Mouse (Mus musculus) intestine, embryonic 16.5 days (tissue): Measurements from ENCODE around the gene Gm11020. TPM values are rescaled to one million over a fixed set of nuclear protein-coding genes. Genes with fewer than 3 reads are reported as not detected.

Experiments
- ATAC-seq: fragments of 200-750 bp; cut with Nextera tagmentation; 2 replicates; pipeline ENCODE4 v1.8.0; 2017; ENCODE audit warnings: moderate TSS enrichment, moderate library complexity
- H3K27ac ChIP-seq: fragments of 300-500 bp; sonication (generic); 2 replicates; pipeline ENCODE4 v1.5.1; 2014; ENCODE audit warnings: mild to moderate bottlenecking, low read length
- H3K27me3 ChIP-seq: fragments of 300-500 bp; sonication (generic); replicated peaks from 2 replicates; pipeline ENCODE4 v1.6.1; 2014; ENCODE audit warnings: low read length, control low read depth, mixed read lengths; ENCODE audit not compliant: control insufficient read depth, insufficient read depth
- H3K36me3 ChIP-seq: fragments of 300-500 bp; sonication (generic); 2 replicates; pipeline ENCODE4 v1.6.1; 2014; ENCODE audit warnings: low read length, control low read depth; ENCODE audit not compliant: control insufficient read depth, insufficient read depth
- H3K4me1 ChIP-seq: fragments of 300-500 bp; sonication (generic); 2 replicates; pipeline ENCODE4 v1.6.1; 2014; ENCODE audit warnings: low read length, control low read depth, mixed read lengths; ENCODE audit not compliant: control insufficient read depth, insufficient read depth
- H3K4me2 ChIP-seq: fragments of 300-500 bp; sonication (generic); 2 replicates; pipeline ENCODE4 v1.6.1; 2014; ENCODE audit warnings: low read depth, low read length, control low read depth
- H3K4me3 ChIP-seq: fragments of 300-500 bp; sonication (generic); 2 replicates; pipeline ENCODE4 v1.5.1; 2014; ENCODE audit warnings: mild to moderate bottlenecking, low read length
- H3K9ac ChIP-seq: fragments of 300-500 bp; sonication (generic); 2 replicates; pipeline ENCODE4 v1.6.1; 2014; ENCODE audit warnings: low read depth, low read length
- H3K9me3 ChIP-seq: fragments of 300-500 bp; sonication (generic); 2 replicates; pipeline ENCODE4 v1.6.1; 2016; ENCODE audit warnings: low read length, control low read depth; ENCODE audit not compliant: control insufficient read depth
- WGBS: fragments of 180-500 bp; shearing (Covaris S2); extraction: QIAGEN DNeasy Blood & Tissue Kit; methylation state at CpG from one replicate; pipeline ENCODE4 v1.1.7; 2014; 5-methylcytosine and 5-hydroxymethylcytosine counted together
- polyA plus RNA-seq: library from polyadenylated mRNA; unstranded; fragments of >200 nt; fragmentation: Nextera tagmentation; extraction: Ambion mirVana; gene quantifications from 2 replicates; pipeline ENCODE4 v1.2.1, GENCODE M21; 2015

Gm11020 gene
- polyA plus RNA-seq, 1 experiment from 2014 or later = not detected

DNA sequence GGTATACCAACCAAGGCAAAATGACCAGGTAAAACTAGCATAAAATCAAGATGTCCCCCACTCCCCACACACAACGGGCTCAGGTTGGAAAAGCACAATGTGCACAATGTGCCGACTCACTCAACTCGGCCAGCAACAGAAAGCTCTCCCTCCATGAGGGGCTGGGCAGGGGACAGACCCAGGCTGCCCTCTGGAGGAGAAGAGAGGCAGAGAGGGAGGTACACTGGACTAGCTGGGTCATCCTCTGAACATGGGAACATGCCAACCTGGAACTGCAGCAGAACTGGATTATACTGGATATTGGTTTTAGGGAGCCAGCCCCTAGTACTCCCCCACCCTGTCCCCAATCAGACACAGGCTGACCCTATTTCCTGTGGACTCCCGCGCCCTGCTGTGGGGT lies 31.8 kb downstream of the Gm11020 start:
- no peak for ATAC-seq

DNA sequence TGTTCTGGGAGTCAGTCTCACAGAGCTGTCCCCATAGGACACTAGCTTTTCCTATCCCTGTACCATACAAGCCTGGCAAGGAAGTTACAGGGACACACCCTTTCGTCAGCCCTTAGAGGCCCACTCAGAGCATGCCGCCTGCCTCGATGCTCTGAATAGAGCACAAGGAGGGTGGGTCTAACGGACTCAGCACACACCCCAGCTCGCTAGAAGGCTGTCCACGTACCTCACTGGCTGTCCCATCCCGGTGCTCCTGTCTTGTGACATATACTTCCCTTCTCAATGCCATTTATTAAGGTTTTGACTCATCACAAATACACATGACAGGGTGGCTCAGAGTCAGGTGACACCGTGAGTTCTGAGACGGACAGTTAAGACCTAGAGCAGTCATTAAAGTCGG lies 33.1 kb downstream of the Gm11020 start:
- Histone ChIP-seq H3K9ac (no peak overlapping the region), H3K9me3 (no peaks in the 10 kb centered on the region), H3K27me3 (no peaks in the 10 kb centered on the region), H3K4me3 (no peak overlapping the region), H3K4me2 (no peak overlapping the region), H3K4me1 (no peaks in the 10 kb centered on the region), H3K27ac (no peak overlapping the region), H3K36me3 (no peaks in the 10 kb centered on the region; the same call in 1 of the 2 replicates)
- 83% methylated on average over 10 of the region's 10 CpGs for WGBS
- peak; percentile 63 for ATAC-seq

More for the DNA sequence above, 31.8 kb downstream of the Gm11020 start:
- 68% methylated on average over 5 of the region's 5 CpGs for WGBS
- Histone ChIP-seq H3K4me1 (no peaks in the 10 kb centered on the region), H3K36me3 (no peaks in the 10 kb centered on the region; the same call in 1 of the 2 replicates), H3K9me3 (no peaks in the 10 kb centered on the region), H3K27me3 (no peaks in the 10 kb centered on the region), H3K4me3 (no peak overlapping the region), H3K27ac (no peak overlapping the region), H3K9ac (no peak overlapping the region), H3K4me2 (no peak overlapping the region)

GRCm38 (mm10) chr8:104358637-104359036 lies 37.3 kb downstream of the Gm11020 start:
- peaks cover 8% of the 10 kb centered on the region; the same call in 1 of the 2 replicates for H3K4me1 ChIP-seq
- no peak overlapping the region for H3K9ac ChIP-seq
- no peak overlapping the region for H3K4me2 ChIP-seq
- H3K9me3 ChIP-seq = no peaks in the 10 kb centered on the region
- WGBS = 79% methylated on average over 3 of the region's 3 CpGs
- H3K27me3 ChIP-seq = no peaks in the 10 kb centered on the region
- H3K4me3 ChIP-seq = no peak overlapping the region
- ATAC-seq = no peak
- H3K36me3 ChIP-seq = no peaks in the 10 kb centered on the region; the same call in 1 of the 2 replicates
- H3K27ac ChIP-seq = no peak overlapping the region

DNA sequence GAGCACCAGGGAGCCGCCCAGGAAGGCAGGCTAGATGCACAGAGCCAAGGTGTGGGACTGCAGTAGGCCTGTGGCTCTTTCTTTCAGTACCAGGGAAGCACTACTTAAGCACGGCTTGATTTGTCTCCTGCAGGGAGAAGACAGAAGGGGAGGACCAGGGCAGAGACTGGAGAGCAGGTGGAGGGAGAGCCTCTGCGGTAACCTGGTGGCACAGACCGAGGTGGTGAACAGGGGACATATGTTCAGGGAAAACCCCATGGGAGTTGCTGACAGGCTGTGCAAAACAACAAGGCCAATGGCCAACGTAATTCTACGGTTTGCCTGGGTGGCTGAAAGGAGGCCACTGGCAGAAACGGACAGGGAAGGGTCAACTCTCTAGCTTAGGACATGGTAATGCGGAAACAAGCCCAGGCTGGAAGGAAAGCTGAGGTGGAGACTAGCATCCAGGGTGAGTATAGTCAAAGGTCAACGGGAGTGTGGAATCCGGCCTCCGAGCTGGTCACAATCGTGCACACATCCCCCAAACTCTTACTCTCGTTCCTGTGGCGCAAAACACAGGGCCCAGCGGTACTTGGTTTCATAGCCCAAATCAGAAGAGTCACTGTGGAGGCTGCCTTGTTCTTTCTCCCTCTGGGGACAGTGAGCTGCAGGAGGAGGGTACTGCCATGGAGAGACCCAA lies 38.5 kb downstream of the Gm11020 start:
- H3K9ac ChIP-seq = no peak overlapping the region
- 78% methylated on average over 15 of the region's 15 CpGs for WGBS
- peaks cover 9% of the 10 kb centered on the region for H3K4me1 ChIP-seq
- ATAC-seq = peak; percentile 32; the same call in 1 of the 2 replicates
- no peaks in the 10 kb centered on the region for H3K27me3 ChIP-seq
- no peak overlapping the region for H3K27ac ChIP-seq
- no peak overlapping the region for H3K4me3 ChIP-seq
- no peak overlapping the region for H3K4me2 ChIP-seq
- no peaks in the 10 kb centered on the region; the same call in 1 of the 2 replicates for H3K36me3 ChIP-seq
- no peaks in the 10 kb centered on the region for H3K9me3 ChIP-seq

- H3K27me3 ChIP-seq = no peaks in the 10 kb centered on the region
- H3K4me1 ChIP-seq = peaks cover 33% of the 10 kb centered on the region
- peak overlapping the region; percentile 55 for H3K27ac ChIP-seq
- ATAC-seq = peak; percentile 86
- H3K4me3 ChIP-seq = no peak overlapping the region
- no peaks in the 10 kb centered on the region for H3K36me3 ChIP-seq
- no peaks in the 10 kb centered on the region for H3K9me3 ChIP-seq
- no peak overlapping the region for H3K4me2 ChIP-seq
- H3K9ac ChIP-seq = no peak overlapping the region
- WGBS = 80% methylated on average over 9 of the region's 9 CpGs
Observed at GRCm38 (mm10) chr8:104365695-104366094, 44.3 kb downstream of the Gm11020 start.

GRCm38 (mm10) chr8:104367398-104367797 lies 46.0 kb downstream of the Gm11020 start:
- Histone ChIP-seq H3K27me3 (no peaks in the 10 kb centered on the region), H3K9me3 (no peaks in the 10 kb centered on the region), H3K4me2 (no peak overlapping the region), H3K4me3 (no peak overlapping the region), H3K9ac (no peak overlapping the region), H3K27ac (no peak overlapping the region), H3K4me1 (peaks cover 33% of the 10 kb centered on the region), H3K36me3 (no peaks in the 10 kb centered on the region)
- ATAC-seq = no peak
- WGBS = 52% methylated on average over 5 of the region's 5 CpGs

- no peak for ATAC-seq
- no peaks in the 10 kb centered on the region for H3K27me3 ChIP-seq
- H3K36me3 ChIP-seq = no peaks in the 10 kb centered on the region
- peaks cover 47% of the 10 kb centered on the region for H3K4me1 ChIP-seq
- WGBS = 72% methylated on average over 12 of the region's 12 CpGs
- H3K4me2 ChIP-seq = no peak overlapping the region
- H3K9ac ChIP-seq = no peak overlapping the region
- H3K4me3 ChIP-seq = no peak overlapping the region
- H3K9me3 ChIP-seq = no peaks in the 10 kb centered on the region
- H3K27ac ChIP-seq = no peak overlapping the region
Observed at GRCm38 (mm10) chr8:104369591-104369990, 48.2 kb downstream of the Gm11020 start.

DNA sequence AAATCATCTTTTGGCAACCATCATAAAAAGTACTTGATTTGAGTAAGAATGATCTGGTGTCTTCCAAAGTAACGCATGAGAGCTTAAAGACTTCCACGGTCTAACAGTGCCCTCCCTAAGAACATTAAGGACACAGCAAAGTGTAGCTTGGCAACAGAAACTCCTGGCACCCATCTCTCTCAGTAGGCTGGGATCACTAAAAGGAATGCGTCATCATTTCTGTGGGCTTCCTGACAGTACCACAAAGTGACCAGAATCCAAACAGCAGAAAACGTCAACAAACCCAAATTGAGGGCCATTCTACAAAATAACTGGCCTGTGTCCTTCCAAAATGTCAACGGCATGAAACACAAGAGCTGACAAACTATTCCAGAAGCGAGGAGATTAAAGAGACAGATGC lies 48.7 kb downstream of the Gm11020 start:
- no peak for ATAC-seq
- H3K4me1 ChIP-seq = peaks cover 49% of the 10 kb centered on the region
- H3K27ac ChIP-seq = no peak overlapping the region
- 62% methylated on average over 6 of the region's 6 CpGs for WGBS
- no peak overlapping the region for H3K9ac ChIP-seq
- no peak overlapping the region for H3K4me3 ChIP-seq
- no peaks in the 10 kb centered on the region for H3K9me3 ChIP-seq
- no peaks in the 10 kb centered on the region for H3K36me3 ChIP-seq
- no peak overlapping the region for H3K4me2 ChIP-seq
- no peaks in the 10 kb centered on the region for H3K27me3 ChIP-seq

- no peak overlapping the region for H3K4me3 ChIP-seq
- H3K27ac ChIP-seq = no peak overlapping the region
- no peak overlapping the region for H3K9ac ChIP-seq
- no peak for ATAC-seq
- peaks cover 49% of the 10 kb centered on the region for H3K4me1 ChIP-seq
- 84% methylated on average over 6 of the region's 6 CpGs for WGBS
- no peaks in the 10 kb centered on the region for H3K9me3 ChIP-seq
- no peaks in the 10 kb centered on the region for H3K36me3 ChIP-seq
- no peaks in the 10 kb centered on the region for H3K27me3 ChIP-seq
- H3K4me2 ChIP-seq = no peak overlapping the region
Observed at GRCm38 (mm10) chr8:104371121-104371520, 49.8 kb downstream of the Gm11020 start.
